Mouse (Mus musculus) left cerebral cortex, adult 6 months (tissue): Measurements from ENCODE around the gene Irf2bpl. TPM values are rescaled to one million over a fixed set of nuclear protein-coding genes. Genes with fewer than 3 reads are reported as not detected.

Experiments used
- long read RNA-seq, 2 experiments: library from polyadenylated mRNA; unstranded; transcript quantifications; one replicate each; pipeline ENCODE4 v2.0.0; 2019 to 2020
- polyA plus RNA-seq: library from polyadenylated mRNA; unstranded; fragments of <200 nt; fragmentation: Nextera tagmentation; gene quantifications from 2 replicates; pipeline ENCODE4 v1.2.3, GENCODE M21; 2021

Irf2bpl gene
- polyA plus RNA-seq = 19.2 and 28.0 TPM in 2 replicates
- long read RNA-seq, experiment 1, full-length matches to known transcripts = 309 of 309 reads
- long read RNA-seq, experiment 1, partial matches to known transcripts = 0 of 309 reads
- long read RNA-seq, experiment 1, other reads (novel, unspliced or antisense) = 0 of 309 reads
- long read RNA-seq, experiment 2, full-length matches to known transcripts = 45 of 45 reads
- long read RNA-seq, experiment 2, partial matches to known transcripts = 0 of 45 reads
- long read RNA-seq, experiment 2, other reads (novel, unspliced or antisense) = 0 of 45 reads

DNA sequence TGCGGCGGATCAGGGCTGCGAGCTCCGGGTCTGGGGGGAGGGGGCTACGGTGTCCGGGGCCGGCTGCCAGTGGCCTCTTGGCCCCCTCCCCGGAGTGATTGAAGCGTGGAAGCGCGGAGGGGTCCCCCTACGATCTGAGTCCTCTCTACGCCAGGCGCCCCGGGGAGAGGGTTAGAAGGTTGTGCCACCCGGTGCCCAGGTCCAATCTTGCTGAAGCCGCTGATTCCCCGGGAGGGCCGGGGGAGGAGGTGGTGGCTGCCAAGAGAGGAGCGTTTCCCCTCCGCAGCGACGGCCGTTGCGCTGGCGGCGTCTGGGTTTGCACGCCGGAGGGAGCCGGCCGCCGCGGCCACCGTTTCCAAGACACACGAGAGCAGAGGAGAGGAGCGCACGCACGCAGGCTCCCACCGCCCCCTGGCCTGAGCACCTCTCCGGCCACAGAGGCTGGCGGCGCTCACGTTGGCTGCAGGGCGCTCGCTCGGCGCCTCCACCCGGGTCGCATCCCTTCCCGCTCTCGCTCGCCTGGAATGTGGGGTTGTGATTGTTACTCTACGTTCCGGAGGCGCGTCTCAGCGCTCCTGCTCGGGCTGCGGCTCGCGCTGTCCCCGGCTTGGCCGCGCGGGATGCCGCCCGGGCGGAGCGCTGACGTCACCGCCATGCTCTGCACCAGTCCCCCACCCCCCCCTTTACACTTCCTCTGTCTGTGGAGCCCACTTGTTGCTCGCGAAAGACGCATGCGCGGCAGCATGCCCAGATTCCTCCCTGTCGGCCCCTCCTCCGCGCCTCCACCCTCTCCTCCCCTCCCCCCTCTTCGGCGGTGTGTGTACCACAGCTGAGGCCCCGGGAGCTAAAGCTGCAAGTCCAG, at the start of gene Irf2bpl:
Gene Irf2bpl, minus strand, starts transcription at position 602 of the 862 bp plus-strand sequence.

Other genes with a start within 250 kb of the Irf2bpl start
- 0.42 and 1.1 TPM in 2 replicates for gene Vash1, start 206.1 kb downstream of the Irf2bpl start, polyA plus RNA-seq
- 7.1 and 8.4 TPM in 2 replicates for gene Angel1, start 158.3 kb downstream of the Irf2bpl start, polyA plus RNA-seq
- gene Lrrc74a, start 150.4 kb downstream of the Irf2bpl start, polyA plus RNA-seq = not detected in 2 replicates
- gene Cipc, start 62.2 kb upstream of the Irf2bpl start, polyA plus RNA-seq = 29.4 and 30.8 TPM in 2 replicates
- gene Zdhhc22, start 105.6 kb upstream of the Irf2bpl start, polyA plus RNA-seq = 56.5 and 80.9 TPM in 2 replicates
- 12.2 and 13.4 TPM in 2 replicates for gene Tmem63c, start 136.5 kb upstream of the Irf2bpl start, polyA plus RNA-seq
- 10.3 and 15.0 TPM in 2 replicates for gene Ngb, start 217.7 kb upstream of the Irf2bpl start, polyA plus RNA-seq